Mouse (Mus musculus) right cerebral cortex, postnatal 14 days (tissue): ENCODE measurements at regions not wholly inside any gene's neighbourhood (a gene's known extent, or its start where the extent isn't known, plus 50 kb on each side); places are given as distances from the start of the nearest gene placed in this dataset.

Source experiments
- DNase-seq: peaks from one replicate; pipeline ENCODE4 v3.0.0; 2022

GRCm38 (mm10) chr10:118501571-118501970, 60.7 kb downstream of the Ifng start:
- no peak for DNase-seq

- no peak for DNase-seq
Measured at GRCm38 (mm10) chr10:118504811-118505210, 64.0 kb downstream of the Ifng start.

GRCm38 (mm10) chr10:118506154-118506553, 65.3 kb downstream of the Ifng start:
- no peak for DNase-seq

GRCm38 (mm10) chr10:118507630-118508029, 66.8 kb downstream of the Ifng start:
- DNase-seq: peak; percentile 9

- DNase-seq: no peak
Measured at GRCm38 (mm10) chr10:118516839-118517238, 76.0 kb downstream of the Ifng start.

- no peak for DNase-seq
Measured at GRCm38 (mm10) chr10:118517995-118518394, 77.1 kb downstream of the Ifng start.

- no peak for DNase-seq
Measured at GRCm38 (mm10) chr10:118545966-118546365, 105.1 kb downstream of the Ifng start.

- no peak for DNase-seq
Measured at GRCm38 (mm10) chr10:118550201-118550600, 109.4 kb downstream of the Ifng start.

- no peak for DNase-seq
Measured at GRCm38 (mm10) chr10:118558848-118559247, 118.0 kb downstream of the Ifng start.

- no peak for DNase-seq
Measured at GRCm38 (mm10) chr10:118564041-118564440, 123.2 kb downstream of the Ifng start.

GRCm38 (mm10) chr10:118564528-118565268, 123.9 kb downstream of the Ifng start:
- peak; percentile 15 for DNase-seq

GRCm38 (mm10) chr10:118568617-118569016, 127.8 kb downstream of the Ifng start:
- no peak for DNase-seq

- DNase-seq: no peak
Measured at GRCm38 (mm10) chr10:118569424-118569823, 128.6 kb downstream of the Ifng start.

- no peak for DNase-seq
Measured at GRCm38 (mm10) chr10:118573247-118573646, 132.4 kb downstream of the Ifng start.

- DNase-seq: no peak
Measured at GRCm38 (mm10) chr10:118575570-118575969, 134.7 kb downstream of the Ifng start.

- DNase-seq: no peak
Measured at GRCm38 (mm10) chr10:118581376-118581775, 140.5 kb downstream of the Ifng start.

- DNase-seq: no peak
Measured at GRCm38 (mm10) chr10:118585821-118586220, 145.0 kb downstream of the Ifng start.

GRCm38 (mm10) chr10:118588198-118588597, 147.4 kb downstream of the Ifng start:
- no peak for DNase-seq

- peak; percentile 89 for DNase-seq
Measured at GRCm38 (mm10) chr10:118592648-118593368, 152.0 kb downstream of the Ifng start.

GRCm38 (mm10) chr10:118596206-118596605, 155.4 kb downstream of the Ifng start:
- DNase-seq: no peak

- DNase-seq: no peak
Measured at GRCm38 (mm10) chr10:118598497-118598896, 157.7 kb downstream of the Ifng start.

GRCm38 (mm10) chr10:118599197-118599596, 158.4 kb downstream of the Ifng start:
- DNase-seq: no peak

GRCm38 (mm10) chr10:118599610-118600009, 158.8 kb downstream of the Ifng start:
- DNase-seq: no peak

GRCm38 (mm10) chr10:118602922-118603321, 162.1 kb downstream of the Ifng start:
- no peak for DNase-seq
